20 mouse cellular contexts compared by ENCODE assay signal in the genomic region with DNA sequence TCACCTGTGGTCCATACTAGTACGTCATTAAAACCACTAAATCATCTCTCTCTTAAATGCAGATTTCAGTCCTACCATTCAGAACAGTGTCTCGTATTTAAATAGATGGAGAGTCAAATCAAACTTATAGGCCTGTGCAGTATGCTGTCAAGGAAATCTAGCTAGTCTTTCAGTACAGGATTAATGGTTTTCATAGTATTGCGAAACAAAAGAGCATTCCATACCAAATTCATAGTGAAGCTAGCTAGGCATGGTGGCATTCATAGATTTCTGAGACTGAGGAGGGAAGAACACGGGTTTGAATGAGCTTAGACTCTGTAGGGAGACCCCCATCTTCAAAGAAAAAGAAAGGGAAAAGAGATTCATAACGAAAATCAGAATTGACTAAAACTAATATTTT.
"Had no signal": no experiment of that assay in that cellular context is flagged by ENCODE, and none has a peak within 500 bp of the region (broad histone marks: within the 10 kb centered on the region; RNA-seq: fewer than 3 reads in every experiment).

No protein-coding gene starts in this region.

- ATAC-seq: liver, postnatal 0 days; midbrain, embryonic 13.5 days; midbrain, embryonic 15.5 days had no signal

- H3K9ac ChIP-seq: liver, embryonic 15.5 days; liver, postnatal 0 days; midbrain, embryonic 13.5 days; midbrain, embryonic 15.5 days; neural tube, embryonic 13.5 days; neural tube, embryonic 15.5 days had no signal

- DNase-seq: liver, postnatal 0 days; lung, adult 2 months; lung, postnatal 10 days; lung, postnatal 36 days; retina, postnatal 1 day; right cerebral cortex, adult 18-20 months; right cerebral cortex, postnatal 25 days; right cerebral cortex, postnatal 4 days; spleen, adult 18-20 months; thymus, adult 18-20 months; thymus, postnatal 14 days; thymus, postnatal 36 days had no signal

- H3K27me3 ChIP-seq: liver, embryonic 15.5 days; megakaryocyte, embryonic 14.5 days; midbrain, embryonic 13.5 days; midbrain, embryonic 15.5 days; neural tube, embryonic 13.5 days; neural tube, embryonic 15.5 days had no signal

- H3K4me3 ChIP-seq: liver, embryonic 15.5 days; megakaryocyte, embryonic 14.5 days; midbrain, embryonic 13.5 days; midbrain, embryonic 15.5 days; neural tube, embryonic 13.5 days; neural tube, embryonic 15.5 days had no signal

- H3K4me2 ChIP-seq: liver, embryonic 15.5 days; midbrain, embryonic 11.5 days; midbrain, embryonic 13.5 days; midbrain, embryonic 15.5 days; neural tube, embryonic 13.5 days; neural tube, embryonic 15.5 days had no signal

- H3K4me1 ChIP-seq: liver, embryonic 15.5 days; megakaryocyte, embryonic 14.5 days; midbrain, embryonic 13.5 days; midbrain, embryonic 15.5 days; neural tube, embryonic 13.5 days; neural tube, embryonic 15.5 days had no signal

- H3K27ac ChIP-seq: liver, embryonic 15.5 days; macrophage; midbrain, embryonic 13.5 days; midbrain, embryonic 15.5 days; neural tube, embryonic 13.5 days; neural tube, embryonic 15.5 days had no signal

- H3K9me3 ChIP-seq: liver, embryonic 15.5 days; megakaryocyte, embryonic 14.5 days; midbrain, embryonic 13.5 days; midbrain, embryonic 15.5 days; neural tube, embryonic 13.5 days; neural tube, embryonic 15.5 days had no signal

- H3K36me3 ChIP-seq: liver, embryonic 15.5 days; midbrain, embryonic 15.5 days; neural tube, embryonic 13.5 days; neural tube, embryonic 15.5 days had no signal
